Comparison of ENCODE assay signal across 8 mouse cellular contexts in genomic region chr4:26347239-26347638, GRCm38 (mm10). TPM values are rescaled to one million over a fixed set of nuclear protein-coding genes. Genes with fewer than 3 reads are reported as not detected.
DNase-seq lines count a peak whose midpoint lies in the region; ATAC-seq and TF ChIP-seq lines count a peak whose summit lies in the region.

No protein-coding gene starts in this region.

- peak; percentile 33 for DNase-seq in kidney, postnatal 0 days (ENCODE audit: low spot score)
- DNase-seq in kidney, adult 8-10 months: no peak
- no peak for DNase-seq in ES-E14 (ENCODE audit: low read depth, low spot score)
- DNase-seq in limb, embryonic 10.5 days (ENCODE audit: low spot score): no peak
- no peak for DNase-seq in cerebellum, adult 11-12 months
- no peak for DNase-seq in layer of hippocampus, adult 11-12 months (ENCODE audit: low spot score)

- no peak overlapping the region for H3K4me2 ChIP-seq in kidney, postnatal 0 days (ENCODE audit: low read length)

- H3K27ac ChIP-seq in kidney, postnatal 0 days: no peak overlapping the region
- H3K27ac ChIP-seq in ES-E14 (ENCODE audit: insufficient read depth, low read depth, low read length, poor library complexity, severe bottlenecking): no peak overlapping the region
- no peak overlapping the region for H3K27ac ChIP-seq in limb, embryonic 10.5 days

- no peak overlapping the region for H3K9ac ChIP-seq in kidney, postnatal 0 days (ENCODE audit: low read depth, low read length)
- no peak overlapping the region for H3K9ac ChIP-seq in ES-E14 (ENCODE audit: insufficient read depth, low read depth, low read length, poor library complexity, severe bottlenecking)

- WGBS in kidney, postnatal 0 days: 49% methylated on average over 2 of the region's 2 CpGs
- 56% methylated on average over 2 of the region's 2 CpGs for WGBS in limb, embryonic 10.5 days

- H3K4me3 ChIP-seq in erythroblast, embryonic 14.5 days (replicated peaks): peak overlapping the region; percentile 76
- H3K4me3 ChIP-seq in kidney, postnatal 0 days (replicated peaks; ENCODE audit: low read depth, low read length): no peak overlapping the region
- H3K4me3 ChIP-seq in ES-E14 (ENCODE audit: insufficient read depth in 1 of 2, low read depth in 1 of 2, low read length in 2 of 2, poor library complexity in 1 of 2, severe bottlenecking in 1 of 2): peak overlapping the region in 1 of 2 experiments; percentile 100; a peak in 1 of 4 replicates
- peak overlapping the region; percentile 83; the same call in 1 of the 2 replicates for H3K4me3 ChIP-seq in limb, embryonic 10.5 days

- no peak for TF ChIP-seq CTCF in kidney, postnatal 0 days (IDR thresholded peaks at IDR 0.05; ENCODE audit: low read depth)

- peaks cover 3% of the 10 kb centered on the region for H3K36me3 ChIP-seq in erythroblast, embryonic 14.5 days (ENCODE audit: control insufficient read depth)
- H3K36me3 ChIP-seq in kidney, postnatal 0 days (ENCODE audit: insufficient read depth, low read length): no peaks in the 10 kb centered on the region
- H3K36me3 ChIP-seq in ES-E14 (ENCODE audit: control insufficient read depth, insufficient read depth, low read length, poor library complexity, severe bottlenecking): no peaks in the 10 kb centered on the region
- H3K36me3 ChIP-seq in limb, embryonic 10.5 days: peaks cover 8% of the 10 kb centered on the region; the same call in 1 of the 2 replicates

- no peaks in the 10 kb centered on the region for H3K27me3 ChIP-seq in erythroblast, embryonic 14.5 days (ENCODE audit: control insufficient read depth)
- H3K27me3 ChIP-seq in kidney, postnatal 0 days (ENCODE audit: insufficient read depth, low read length): no peaks in the 10 kb centered on the region
- H3K27me3 ChIP-seq in limb, embryonic 10.5 days (ENCODE audit: low read depth, poor library complexity, severe bottlenecking): no peaks in the 10 kb centered on the region

- H3K4me1 ChIP-seq in erythroblast, embryonic 14.5 days (ENCODE audit: control insufficient read depth): peaks cover 19% of the 10 kb centered on the region
- no peaks in the 10 kb centered on the region for H3K4me1 ChIP-seq in kidney, postnatal 0 days (replicated peaks; ENCODE audit: insufficient read depth, low read length)
- H3K4me1 ChIP-seq in ES-E14 (ENCODE audit: control insufficient read depth in 2 of 2, insufficient read depth in 2 of 2, low read length in 2 of 2, poor library complexity in 1 of 2): no peaks in the 10 kb centered on the region; a peak in 1 of 4 replicates
- 0 out of 2 replicates have a peak, but pooled peaks cover 3% of the 10 kb centered on the region for H3K4me1 ChIP-seq in limb, embryonic 10.5 days

- ATAC-seq in erythroblast, adult 5-6 weeks (replicated peaks; ENCODE audit: low FRiP score, poor library complexity, severe bottlenecking): no peak
- ATAC-seq in kidney, postnatal 0 days (replicated peaks; ENCODE audit: low FRiP score, low read depth): no peak

- in situ Hi-C loops in ES-E14 (cut with MboI; ENCODE audit: low sequenced_read_pairs in 2 of 2, unreplicated experiment in 2 of 2): no loop called here

- H3K9me3 ChIP-seq in erythroblast, embryonic 14.5 days (ENCODE audit: control insufficient read depth, low read length): no peaks in the 10 kb centered on the region
- no peaks in the 10 kb centered on the region for H3K9me3 ChIP-seq in kidney, postnatal 0 days (replicated peaks; ENCODE audit: low read length)
- H3K9me3 ChIP-seq in ES-E14 (ENCODE audit: control insufficient read depth, insufficient read depth, low read depth, low read length): no peaks in the 10 kb centered on the region
- no peaks in the 10 kb centered on the region for H3K9me3 ChIP-seq in limb, embryonic 10.5 days (replicated peaks)

TF ChIP-seq in ES-E14, 5 proteins besides CTCF, POLR2A, EP300 and RAD21:
- TF ChIP-seq HCFC1 (IDR thresholded peaks at IDR 0.05; ENCODE audit: borderline replicate concordance, insufficient read depth, low read length) (no peak), CHD2 (IDR thresholded peaks at IDR 0.05; ENCODE audit: low read depth, low read length) (no peak), MAFK (IDR thresholded peaks at IDR 0.05; ENCODE audit: insufficient read depth, low read depth, low read length) (no peak), ZNF384 (IDR thresholded peaks at IDR 0.05; ENCODE audit: low read depth, low read length) (peak; percentile 75), ZC3H11A (IDR thresholded peaks at IDR 0.05; ENCODE audit: borderline replicate concordance, low read depth, low read length) (no peak)
TF ChIP-seq in ES-E14: peak in this region for 1.

RNA-seq across cellular contexts. Expression of gene Manea, which starts 0.5 kb away (rescaled TPM):
- 0.14 and 0.21 TPM in 2 replicates for polyA plus RNA-seq in erythroblast, embryonic 14.5 days (2012)
- total RNA-seq in erythroblast, adult 5-6 weeks (2015; ENCODE audit: low replicate concordance): 8.4 and 8.8 TPM in 2 replicates
- 1.9 and 3.6 TPM in 2 replicates for total RNA-seq in erythroblast, adult 5-6 weeks (2017; ENCODE audit: low replicate concordance)
- 12.6 and 13.6 TPM in 2 replicates for polyA plus RNA-seq in kidney, postnatal 0 days (2015; fragmentation: Nextera tagmentation; extraction: Ambion mirVana)
- total RNA-seq in ES-E14 (2012; rRNA removed): 10.0 and 12.3 TPM in 2 replicates
- 18.2 and 20.8 TPM in 2 replicates for polyA plus RNA-seq in limb, embryonic 10.5 days (2016; fragmentation: Nextera tagmentation; extraction: Ambion mirVana)

Comparison
In these comparisons a context has a peak if more than half of its experiments do, and no peak if none do; other contexts are left out.
1. RNA of gene Manea, which starts 0.5 kb away (polyA plus RNA-seq): 18.2 to 20.8 TPM in limb, embryonic 10.5 days and 12.6 to 13.6 TPM in kidney, postnatal 0 days; 0.14 to 0.21 TPM in erythroblast, embryonic 14.5 days; every median in the first group is over 10 times any median in the second.